Mouse (Mus musculus): ENCODE measurements around the gene Atp8a2. TPM values are rescaled to one million over a fixed set of nuclear protein-coding genes. Genes with fewer than 3 reads are reported as not detected.

The Atp8a2 gene
- total RNA-seq, 1 experiment, result 0.62 TPM

- in situ Hi-C loops (cut with MboI; ENCODE audit: low sequenced_read_pairs in 2 of 2, unreplicated experiment in 2 of 2), result no loop called here
- H3K4me1 ChIP-seq (ENCODE audit: control insufficient read depth in 2 of 2, insufficient read depth in 2 of 2, low read length in 2 of 2, poor library complexity in 1 of 2), result peaks cover 0 to 2% of the 10 kb centered on the region in 2 experiments; a peak in 1 of 4 replicates
- H3K36me3 ChIP-seq (ENCODE audit: control insufficient read depth, insufficient read depth, low read length, poor library complexity, severe bottlenecking), result no peaks in the 10 kb centered on the region
- no peaks in the 10 kb centered on the region for H3K9me3 ChIP-seq (ENCODE audit: control insufficient read depth, insufficient read depth, low read depth, low read length)
- DNase-seq (ENCODE audit: low read depth, low spot score), result no peak
- H3K27ac ChIP-seq (ENCODE audit: insufficient read depth, low read depth, low read length, poor library complexity, severe bottlenecking), result no peak overlapping the region
- no peak overlapping the region for H3K4me3 ChIP-seq (ENCODE audit: insufficient read depth in 1 of 2, low read depth in 1 of 2, low read length in 2 of 2, poor library complexity in 1 of 2, severe bottlenecking in 1 of 2)
- no peak for TF ChIP-seq MAFK (IDR thresholded peaks at IDR 0.05; ENCODE audit: insufficient read depth, low read depth, low read length)
- TF ChIP-seq ZNF384 (IDR thresholded peaks at IDR 0.05; ENCODE audit: low read depth, low read length), result no peak
- TF ChIP-seq ZC3H11A (IDR thresholded peaks at IDR 0.05; ENCODE audit: borderline replicate concordance, low read depth, low read length), result no peak
- no peak for TF ChIP-seq HCFC1 (IDR thresholded peaks at IDR 0.05; ENCODE audit: borderline replicate concordance, insufficient read depth, low read length)
- no peak for TF ChIP-seq CHD2 (IDR thresholded peaks at IDR 0.05; ENCODE audit: low read depth, low read length)
- H3K9ac ChIP-seq (ENCODE audit: insufficient read depth, low read depth, low read length, poor library complexity, severe bottlenecking), result no peak overlapping the region
These were observed 602.0 kb downstream of the Atp8a2 start for GRCm38 (mm10) chr14:59594988-59595387.

GRCm38 (mm10) chr14:59592593-59592992 lies 604.4 kb downstream of the Atp8a2 start:
- DNase-seq (ENCODE audit: low read depth, low spot score), result no peak
- Histone ChIP-seq H3K36me3 (ENCODE audit: control insufficient read depth, insufficient read depth, low read length, poor library complexity, severe bottlenecking) (peaks cover 6% of the 10 kb centered on the region; the same call in 1 of the 2 replicates), H3K4me1 (ENCODE audit: control insufficient read depth in 2 of 2, insufficient read depth in 2 of 2, low read length in 2 of 2, poor library complexity in 1 of 2) (peaks cover 0 to 2% of the 10 kb centered on the region in 2 experiments; a peak in 1 of 4 replicates), H3K27ac (ENCODE audit: insufficient read depth, low read depth, low read length, poor library complexity, severe bottlenecking) (no peak overlapping the region), H3K4me3 (ENCODE audit: insufficient read depth in 1 of 2, low read depth in 1 of 2, low read length in 2 of 2, poor library complexity in 1 of 2, severe bottlenecking in 1 of 2) (no peak overlapping the region), H3K9me3 (ENCODE audit: control insufficient read depth, insufficient read depth, low read depth, low read length) (no peaks in the 10 kb centered on the region), H3K9ac (ENCODE audit: insufficient read depth, low read depth, low read length, poor library complexity, severe bottlenecking) (no peak overlapping the region)
- TF ChIP-seq ZC3H11A (IDR thresholded peaks at IDR 0.05; ENCODE audit: borderline replicate concordance, low read depth, low read length) (no peak), MAFK (IDR thresholded peaks at IDR 0.05; ENCODE audit: insufficient read depth, low read depth, low read length) (no peak), CHD2 (IDR thresholded peaks at IDR 0.05; ENCODE audit: low read depth, low read length) (no peak), HCFC1 (IDR thresholded peaks at IDR 0.05; ENCODE audit: borderline replicate concordance, insufficient read depth, low read length) (no peak), ZNF384 (IDR thresholded peaks at IDR 0.05; ENCODE audit: low read depth, low read length) (no peak)
- in situ Hi-C loops (cut with MboI; ENCODE audit: low sequenced_read_pairs in 2 of 2, unreplicated experiment in 2 of 2), result no loop called here

GRCm38 (mm10) chr14:59591901-59592300 lies 605.1 kb downstream of the Atp8a2 start:
- Histone ChIP-seq H3K27ac (ENCODE audit: insufficient read depth, low read depth, low read length, poor library complexity, severe bottlenecking) (no peak overlapping the region), H3K9ac (ENCODE audit: insufficient read depth, low read depth, low read length, poor library complexity, severe bottlenecking) (no peak overlapping the region), H3K4me1 (ENCODE audit: control insufficient read depth in 2 of 2, insufficient read depth in 2 of 2, low read length in 2 of 2, poor library complexity in 1 of 2) (peaks cover 0 to 2% of the 10 kb centered on the region in 2 experiments; a peak in 1 of 4 replicates), H3K4me3 (ENCODE audit: insufficient read depth in 1 of 2, low read depth in 1 of 2, low read length in 2 of 2, poor library complexity in 1 of 2, severe bottlenecking in 1 of 2) (no peak overlapping the region), H3K36me3 (ENCODE audit: control insufficient read depth, insufficient read depth, low read length, poor library complexity, severe bottlenecking) (peaks cover 6% of the 10 kb centered on the region; the same call in 1 of the 2 replicates), H3K9me3 (ENCODE audit: control insufficient read depth, insufficient read depth, low read depth, low read length) (no peaks in the 10 kb centered on the region)
- in situ Hi-C loops (cut with MboI; ENCODE audit: low sequenced_read_pairs in 2 of 2, unreplicated experiment in 2 of 2), result no loop called here
- no peak for TF ChIP-seq CHD2 (IDR thresholded peaks at IDR 0.05; ENCODE audit: low read depth, low read length)
- no peak for DNase-seq (ENCODE audit: low read depth, low spot score)

- DNase-seq (ENCODE audit: low read depth, low spot score), result no peak
- Histone ChIP-seq H3K27ac (ENCODE audit: insufficient read depth, low read depth, low read length, poor library complexity, severe bottlenecking) (no peak overlapping the region), H3K9ac (ENCODE audit: insufficient read depth, low read depth, low read length, poor library complexity, severe bottlenecking) (no peak overlapping the region), H3K4me3 (ENCODE audit: insufficient read depth in 1 of 2, low read depth in 1 of 2, low read length in 2 of 2, poor library complexity in 1 of 2, severe bottlenecking in 1 of 2) (no peak overlapping the region), H3K4me1 (ENCODE audit: control insufficient read depth in 2 of 2, insufficient read depth in 2 of 2, low read length in 2 of 2, poor library complexity in 1 of 2) (peaks cover 0 to 2% of the 10 kb centered on the region in 2 experiments; a peak in 1 of 4 replicates), H3K36me3 (ENCODE audit: control insufficient read depth, insufficient read depth, low read length, poor library complexity, severe bottlenecking) (peaks cover 8% of the 10 kb centered on the region), H3K9me3 (ENCODE audit: control insufficient read depth, insufficient read depth, low read depth, low read length) (no peaks in the 10 kb centered on the region)
- TF ChIP-seq ZNF384 (IDR thresholded peaks at IDR 0.05; ENCODE audit: low read depth, low read length) (no peak), HCFC1 (IDR thresholded peaks at IDR 0.05; ENCODE audit: borderline replicate concordance, insufficient read depth, low read length) (no peak), CHD2 (IDR thresholded peaks at IDR 0.05; ENCODE audit: low read depth, low read length) (no peak), MAFK (IDR thresholded peaks at IDR 0.05; ENCODE audit: insufficient read depth, low read depth, low read length) (no peak), ZC3H11A (IDR thresholded peaks at IDR 0.05; ENCODE audit: borderline replicate concordance, low read depth, low read length) (no peak)
- in situ Hi-C loops (cut with MboI; ENCODE audit: low sequenced_read_pairs in 2 of 2, unreplicated experiment in 2 of 2), result no loop called here
These were observed 606.4 kb downstream of the Atp8a2 start for GRCm38 (mm10) chr14:59590614-59591013.

Other genes with a start within 250 kb of the Atp8a2 start
- gene Nupl1, start 54.3 kb upstream of the Atp8a2 start, total RNA-seq (2012; rRNA removed), result not detected in 2 replicates
- gene Gm49336, start 54.3 kb upstream of the Atp8a2 start, total RNA-seq (2012; rRNA removed), result 29.6 and 39.4 TPM in 2 replicates
- gene Mtmr6, start 68.0 kb upstream of the Atp8a2 start, total RNA-seq (2012; rRNA removed), result 6.5 and 8.4 TPM in 2 replicates
- 0.09 and 0.26 TPM in 2 replicates for gene Amer2, start 176.1 kb upstream of the Atp8a2 start, total RNA-seq (2012; rRNA removed)